Mouse (Mus musculus) ES-E14 (cell line): ENCODE measurements around the gene Dctn2.

ENCODE experiments used
- CHD2 ChIP-seq: IDR thresholded peaks from 2 replicates; pipeline ENCODE4 v1.6.1; 2014; ENCODE audit warnings: mild to moderate bottlenecking, low read depth, low read length, inconsistent platforms
- HCFC1 ChIP-seq: IDR thresholded peaks from 2 replicates; pipeline ENCODE4 v1.6.1; 2012; ENCODE audit warnings: low read length, inconsistent platforms, borderline replicate concordance; ENCODE audit not compliant: insufficient read depth
- MAFK ChIP-seq: IDR thresholded peaks from 2 replicates; pipeline ENCODE4 v1.6.1; 2014; ENCODE audit warnings: mild to moderate bottlenecking, low read depth, low read length, inconsistent platforms; ENCODE audit not compliant: insufficient read depth
- ZC3H11A ChIP-seq: IDR thresholded peaks from 2 replicates; pipeline ENCODE4 v1.6.1; 2012; ENCODE audit warnings: low read depth, mild to moderate bottlenecking, inconsistent platforms, low read length, borderline replicate concordance
- ZNF384 ChIP-seq: IDR thresholded peaks from 2 replicates; pipeline ENCODE4 v1.6.1; 2012; ENCODE audit warnings: low read depth, low read length, inconsistent platforms

DNA sequence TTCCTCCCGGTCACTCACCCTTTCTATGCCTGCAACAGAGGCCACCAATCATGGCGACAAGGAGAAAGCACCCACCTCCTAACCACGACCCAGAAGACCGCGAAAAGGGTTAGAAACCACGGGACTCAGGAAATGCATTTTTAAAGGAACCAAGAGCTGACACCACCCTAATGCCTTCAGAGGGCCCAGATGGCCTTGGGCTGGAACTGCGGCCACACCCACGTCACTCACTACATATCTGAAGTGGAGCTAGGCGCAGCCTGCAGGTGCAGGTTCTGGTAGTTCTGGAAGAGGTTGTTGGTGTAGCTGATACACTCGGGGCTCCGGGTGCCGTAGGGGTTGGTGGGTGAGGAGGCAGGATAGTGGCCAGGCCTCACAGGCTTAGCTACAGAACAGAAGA lies 35.5 kb upstream of the Dctn2 start:
- no peak for TF ChIP-seq HCFC1
- no peak for TF ChIP-seq ZC3H11A
- no peak for TF ChIP-seq CHD2
- TF ChIP-seq MAFK: no peak
- TF ChIP-seq ZNF384: no peak
